Mouse (Mus musculus) liver, embryonic 15.5 days (tissue): ENCODE measurements around the gene Ears2. TPM values are rescaled to one million over a fixed set of nuclear protein-coding genes. Genes with fewer than 3 reads are reported as not detected.

Experiments
- ATAC-seq: fragments of 200-750 bp; cut with Nextera tagmentation; 2 replicates; pipeline ENCODE4 v1.8.0; 2017; ENCODE audit warnings: moderate number of reproducible peaks, mild to moderate bottlenecking, moderate library complexity; ENCODE audit not compliant: insufficient read depth
- H3K27ac ChIP-seq: fragments of 300-500 bp; sonication (generic); replicated peaks from 2 replicates; pipeline ENCODE4 v1.5.1; 2015; ENCODE audit warnings: mild to moderate bottlenecking, inconsistent platforms
- H3K27me3 ChIP-seq: fragments of 300-500 bp; sonication (generic); 2 replicates; pipeline ENCODE4 v1.6.1; 2015; ENCODE audit warnings: mild to moderate bottlenecking, inconsistent platforms
- H3K36me3 ChIP-seq: fragments of 300-500 bp; sonication (generic); replicated peaks from 2 replicates; pipeline ENCODE4 v1.6.1; 2015; ENCODE audit warnings: moderate library complexity, mild to moderate bottlenecking, inconsistent platforms
- H3K4me1 ChIP-seq: fragments of 300-500 bp; sonication (generic); replicated peaks from 2 replicates; pipeline ENCODE4 v1.6.1; 2015; ENCODE audit warnings: inconsistent platforms
- H3K4me2 ChIP-seq: fragments of 300-500 bp; sonication (generic); 2 replicates; pipeline ENCODE4 v1.6.1; 2015; ENCODE audit warnings: moderate library complexity, mild to moderate bottlenecking, inconsistent platforms
- H3K4me3 ChIP-seq: fragments of 300-500 bp; sonication (generic); replicated peaks from 2 replicates; pipeline ENCODE4 v1.5.1; 2015; ENCODE audit warnings: mild to moderate bottlenecking, inconsistent platforms
- H3K9ac ChIP-seq: fragments of 300-500 bp; sonication (generic); 2 replicates; pipeline ENCODE4 v1.6.1; 2015; ENCODE audit warnings: moderate library complexity, mild to moderate bottlenecking, inconsistent platforms
- H3K9me3 ChIP-seq: fragments of 300-500 bp; sonication (generic); replicated peaks from 2 replicates; pipeline ENCODE4 v1.6.1; 2016; ENCODE audit warnings: inconsistent platforms
- WGBS: fragments of 180-500 bp; shearing (Covaris S2); methylation state at CpG from one replicate; pipeline ENCODE4 v1.1.7; 2015; ENCODE audit warnings: mixed read lengths; ENCODE audit not compliant: insufficient replicate concordance; 5-methylcytosine and 5-hydroxymethylcytosine counted together
- polyA plus RNA-seq: library from polyadenylated mRNA; unstranded; fragments of >200 nt; fragmentation: Nextera tagmentation; extraction: Ambion mirVana; gene quantifications from 2 replicates; pipeline ENCODE4 v1.2.1, GENCODE M21; 2015

Ears2 gene
- polyA plus RNA-seq, 1 experiment from 2014 or later = 7.0 TPM

GRCm38 (mm10) chr7:122000396-122000795, 66.7 kb downstream of the Ears2 start:
- H3K27me3 ChIP-seq = no peaks in the 10 kb centered on the region
- 54% methylated on average over 8 of the region's 8 CpGs for WGBS
- ATAC-seq = no peak
- no peak overlapping the region for H3K4me3 ChIP-seq
- no peaks in the 10 kb centered on the region for H3K4me1 ChIP-seq
- H3K9ac ChIP-seq = no peak overlapping the region
- no peaks in the 10 kb centered on the region for H3K9me3 ChIP-seq
- no peak overlapping the region for H3K4me2 ChIP-seq
- H3K36me3 ChIP-seq = peaks cover 88% of the 10 kb centered on the region
- H3K27ac ChIP-seq = no peak overlapping the region

GRCm38 (mm10) chr7:121995961-121996360, 71.1 kb downstream of the Ears2 start:
- H3K27ac ChIP-seq = no peak overlapping the region
- H3K4me3 ChIP-seq = no peak overlapping the region
- no peak for ATAC-seq
- no peaks in the 10 kb centered on the region for H3K27me3 ChIP-seq
- WGBS = 72% methylated on average over 5 of the region's 5 CpGs
- H3K9ac ChIP-seq = no peak overlapping the region
- no peaks in the 10 kb centered on the region for H3K9me3 ChIP-seq
- H3K4me2 ChIP-seq = no peak overlapping the region
- H3K36me3 ChIP-seq = peaks cover 94% of the 10 kb centered on the region
- no peaks in the 10 kb centered on the region for H3K4me1 ChIP-seq

Other genes starting within 250 kb of the Ears2 start
- not detected in 2 replicates for gene Scnn1b, start 202.2 kb downstream of the Ears2 start, polyA plus RNA-seq
- gene Cog7, start 85.6 kb downstream of the Ears2 start, polyA plus RNA-seq = 9.2 and 10.0 TPM in 2 replicates
- 33.8 and 34.6 TPM in 2 replicates for gene Gga2, start 46.0 kb downstream of the Ears2 start, polyA plus RNA-seq
- 15.6 and 16.2 TPM in 2 replicates for gene Ubfd1, start 88 bp downstream of the Ears2 start, polyA plus RNA-seq
- gene Ndufab1, start 34.6 kb upstream of the Ears2 start, polyA plus RNA-seq = 383 and 425 TPM in 2 replicates
- 10.2 and 11.9 TPM in 2 replicates for gene Palb2, start 65.7 kb upstream of the Ears2 start, polyA plus RNA-seq
- 45.5 and 47.0 TPM in 2 replicates for gene Dctn5, start 65.8 kb upstream of the Ears2 start, polyA plus RNA-seq
- 102 and 110 TPM in 2 replicates for gene Plk1, start 92.2 kb upstream of the Ears2 start, polyA plus RNA-seq
- gene Ern2, start 118.9 kb upstream of the Ears2 start, polyA plus RNA-seq = 0.06 TPM in 1 of 2 replicates, not detected in the other
- gene Chp2, start 152.2 kb upstream of the Ears2 start, polyA plus RNA-seq = 1.5 and 2.0 TPM in 2 replicates
- 4.0 and 5.1 TPM in 2 replicates for gene Prkcb, start 221.5 kb upstream of the Ears2 start, polyA plus RNA-seq